Mouse (Mus musculus): ENCODE results near the gene Rapgefl1.

Gene Rapgefl1

GRCm38 (mm10) chr11:98816706-98817239 is 19.8 kb upstream of the Rapgefl1 start:
- DNase-seq, result peak; percentile 88

- DNase-seq, result no peak
These were observed 15.6 kb upstream of the Rapgefl1 start for GRCm38 (mm10) chr11:98820968-98821367.

- DNase-seq, result peak; percentile 88
These were observed 10.5 kb upstream of the Rapgefl1 start for GRCm38 (mm10) chr11:98826071-98826470.

- no peak for DNase-seq
These were observed 8.7 kb upstream of the Rapgefl1 start for GRCm38 (mm10) chr11:98827877-98828276.

GRCm38 (mm10) chr11:98829091-98829775 is 7.4 kb upstream of the Rapgefl1 start:
- DNase-seq, result peak; percentile 91

GRCm38 (mm10) chr11:98829875-98830274 is 6.7 kb upstream of the Rapgefl1 start:
- DNase-seq, result no peak

- no peak for DNase-seq
These were observed 1.3 kb upstream of the Rapgefl1 start for GRCm38 (mm10) chr11:98835296-98835695.

- peak; percentile 89 for DNase-seq
These were observed 860 bp upstream of the Rapgefl1 start for GRCm38 (mm10) chr11:98835725-98836124.

- peak; percentile 89 for DNase-seq
These were observed 457 bp upstream of the Rapgefl1 start for GRCm38 (mm10) chr11:98836128-98836527.

- DNase-seq, result peak; percentile 92
These were observed 683 bp downstream of the Rapgefl1 start for GRCm38 (mm10) chr11:98837231-98837704.

- DNase-seq, result peak; percentile 90
These were observed 1.3 kb downstream of the Rapgefl1 start for GRCm38 (mm10) chr11:98837917-98838316.

- DNase-seq, result no peak
These were observed 1.9 kb downstream of the Rapgefl1 start for GRCm38 (mm10) chr11:98838512-98838911.

- DNase-seq, result peak; percentile 91
These were observed 2.8 kb downstream of the Rapgefl1 start for GRCm38 (mm10) chr11:98839402-98839801.

- DNase-seq, result no peak
These were observed 3.3 kb downstream of the Rapgefl1 start for GRCm38 (mm10) chr11:98839897-98840296.

- no peak for DNase-seq
These were observed 9.4 kb downstream of the Rapgefl1 start for GRCm38 (mm10) chr11:98846016-98846415.

- DNase-seq, result no peak
These were observed 10.4 kb downstream of the Rapgefl1 start for GRCm38 (mm10) chr11:98846865-98847604.

- DNase-seq, result no peak
These were observed 12.8 kb downstream of the Rapgefl1 start for GRCm38 (mm10) chr11:98849196-98849894.

GRCm38 (mm10) chr11:98850100-98851093 is 13.8 kb downstream of the Rapgefl1 start:
- no peak for DNase-seq

- no peak for DNase-seq
These were observed 17.5 kb downstream of the Rapgefl1 start for GRCm38 (mm10) chr11:98854116-98854515.

GRCm38 (mm10) chr11:98854659-98855058 is 18.1 kb downstream of the Rapgefl1 start:
- DNase-seq, result no peak

GRCm38 (mm10) chr11:98858759-98859731 is 22.5 kb downstream of the Rapgefl1 start:
- peak; percentile 98 for DNase-seq

Data from heart, adult 11 months (tissue).